Mouse (Mus musculus) bone marrow macrophage, adult 2 months (primary cell): Measurements from ENCODE around the gene Nphs1.

ENCODE experiments used
- CTCF ChIP-seq: IDR thresholded peaks from 2 replicates; pipeline ENCODE4 v1.5.1; 2012; ENCODE audit warnings: low read depth, mild to moderate bottlenecking, low read length, moderate library complexity
- POLR2A ChIP-seq: IDR thresholded peaks from 2 replicates; pipeline ENCODE4 v1.6.1; 2012; ENCODE audit warnings: mild to moderate bottlenecking, low read depth, low read length, borderline replicate concordance

DNA sequence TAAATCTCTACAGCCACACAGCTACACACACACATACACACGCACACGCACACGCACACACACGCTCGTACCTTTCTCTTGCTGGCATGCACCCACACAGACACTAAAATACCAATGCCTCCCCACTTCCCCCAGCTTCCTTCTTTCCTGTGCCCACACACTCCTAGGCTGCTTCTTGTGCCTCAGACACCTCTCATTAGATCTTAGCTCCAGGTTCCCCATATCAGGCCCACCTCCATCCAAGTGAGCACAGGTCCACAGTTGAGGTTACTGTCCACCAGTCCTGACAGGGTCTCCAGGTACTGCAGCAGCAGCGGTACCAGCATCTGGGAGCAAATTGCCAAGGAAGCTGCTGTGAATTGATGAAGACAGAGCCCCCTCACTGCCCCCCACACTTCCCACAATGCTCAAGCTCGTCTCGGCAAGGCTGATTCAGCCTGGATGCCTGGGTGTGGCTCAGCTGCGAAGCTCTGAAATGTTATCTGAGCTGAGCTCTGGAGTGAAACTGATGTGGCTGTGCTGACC is 73.2 kb downstream of the Nphs1 start:
- TF ChIP-seq CTCF (no peak), POLR2A (no peak)
